ENCODE assay signal across 8 mouse cellular contexts in genomic region chr11:70516352-70516751, GRCm38 (mm10). TPM values are rescaled to one million over a fixed set of nuclear protein-coding genes. Genes with fewer than 3 reads are reported as not detected.
DNase-seq lines count a peak whose midpoint lies in the region; ATAC-seq and TF ChIP-seq lines count a peak whose summit lies in the region.

No protein-coding gene starts in this region.

- no peaks in the 10 kb centered on the region for H3K27me3 ChIP-seq in liver, adult 2 months (ENCODE audit: control insufficient read depth, insufficient read depth, low read length)
- peaks cover 3% of the 10 kb centered on the region; the same call in 1 of the 2 replicates for H3K27me3 ChIP-seq in hindbrain, embryonic 16.5 days (replicated peaks; ENCODE audit: control insufficient read depth, insufficient read depth, low read length)

- H3K9ac ChIP-seq in liver, adult 2 months (ENCODE audit: low read depth, low read length), result no peak overlapping the region
- H3K9ac ChIP-seq in hindbrain, embryonic 16.5 days (ENCODE audit: low read depth, low read length), result no peak overlapping the region

- TF ChIP-seq CTCF in liver, adult 2 months (IDR thresholded peaks at IDR 0.05; ENCODE audit: low read depth, low read length), result peak; percentile 24

- peaks cover 10% of the 10 kb centered on the region for H3K4me1 ChIP-seq in liver, adult 2 months (ENCODE audit: control insufficient read depth, insufficient read depth, low read length)
- peaks cover 2% of the 10 kb centered on the region; the same call in 1 of the 2 replicates for H3K4me1 ChIP-seq in hindbrain, embryonic 16.5 days (ENCODE audit: control insufficient read depth, insufficient read depth, low read depth, low read length)

- peaks cover 5% of the 10 kb centered on the region; the same call in 1 of the 2 replicates for H3K79me2 ChIP-seq in liver, adult 2 months (ENCODE audit: control insufficient read depth, insufficient read depth, low read length)

- TF ChIP-seq POLR2A in liver, adult 2 months (IDR thresholded peaks at IDR 0.05; ENCODE audit: extremely low read depth, insufficient read depth, low read length), result no peak

- no peak for ATAC-seq in hindbrain, embryonic 16.5 days

- H3K27ac ChIP-seq in liver, adult 2 months (replicated peaks; ENCODE audit: insufficient read depth, low read depth, low read length), result no peak overlapping the region
- H3K27ac ChIP-seq in hindbrain, embryonic 16.5 days (ENCODE audit: low read depth, low read length), result no peak overlapping the region

- WGBS in liver, adult 2 months, result 22% methylated on average over 2 of the region's 2 CpGs
- WGBS in hindbrain, embryonic 16.5 days, result 40% methylated on average over 2 of the region's 2 CpGs

- H3K9me3 ChIP-seq in hindbrain, embryonic 16.5 days (ENCODE audit: control insufficient read depth, low read length), result no peaks in the 10 kb centered on the region

- DNase-seq in cerebellum, adult 9-10 months, result peak; percentile 65
- DNase-seq in cerebellum, adult 11 months, result no peak
- DNase-seq in liver, adult 2 months (ENCODE audit: extremely low read depth, low read depth, low spot score), result peak; percentile 62
- DNase-seq in liver (no peak), adipocyte (ENCODE audit: low spot score) (peak; percentile 63)
- peak; percentile 67 for DNase-seq in kidney, postnatal 14 days
- DNase-seq in urinary bladder, postnatal 36 days (ENCODE audit: low spot score in 2 of 2), result no peak

- no peak overlapping the region for H3K4me3 ChIP-seq in liver, adult 2 months (ENCODE audit: insufficient read depth, low read depth, low read length)
- no peak overlapping the region for H3K4me3 ChIP-seq in hindbrain, embryonic 16.5 days (ENCODE audit: low read length)

- no peaks in the 10 kb centered on the region; the same call in 1 of the 2 replicates for H3K36me3 ChIP-seq in liver, adult 2 months (ENCODE audit: control insufficient read depth, insufficient read depth, low read length)
- no peaks in the 10 kb centered on the region for H3K36me3 ChIP-seq in hindbrain, embryonic 16.5 days (ENCODE audit: control insufficient read depth, insufficient read depth, low read length)

- H3K4me2 ChIP-seq in hindbrain, embryonic 16.5 days (ENCODE audit: low read length), result no peak overlapping the region

RNA-seq across cellular contexts. Expression of gene Vmo1, which starts 1.9 kb away (rescaled TPM):
- total RNA-seq in liver, adult 2 months (2014; rRNA removed), result 3.2 and 3.9 TPM in 2 replicates
- 5.5 and 7.3 TPM in 2 replicates for polyA plus RNA-seq in liver, adult 2 months (2012; rRNA removed)
- 0.34 TPM in 1 of 2 replicates, not detected in the other for polyA plus RNA-seq in hindbrain, embryonic 16.5 days (2015; fragmentation: Nextera tagmentation; extraction: Ambion mirVana)

RNA-seq across cellular contexts. Expression of gene Gltpd2, which starts 2.6 kb away (rescaled TPM):
- 74.9 and 91.6 TPM in 2 replicates for total RNA-seq in liver, adult 2 months (2014; rRNA removed)
- polyA plus RNA-seq in liver, adult 2 months (2012; rRNA removed), result 276 and 320 TPM in 2 replicates
- 0.39 and 0.40 TPM in 2 replicates for polyA plus RNA-seq in hindbrain, embryonic 16.5 days (2015; fragmentation: Nextera tagmentation; extraction: Ambion mirVana)

RNA-seq across cellular contexts. Expression of gene Psmb6, which starts 8.8 kb away (rescaled TPM):
- total RNA-seq in liver, adult 2 months (2014; rRNA removed), result 291 and 298 TPM in 2 replicates
- 312 and 336 TPM in 2 replicates for polyA plus RNA-seq in liver, adult 2 months (2012; rRNA removed)
- polyA plus RNA-seq in hindbrain, embryonic 16.5 days (2015; fragmentation: Nextera tagmentation; extraction: Ambion mirVana), result 775 and 820 TPM in 2 replicates

RNA-seq across cellular contexts. Expression of gene Tm4sf5, which starts 11.3 kb away (rescaled TPM):
- not detected in 2 replicates for total RNA-seq in liver, adult 2 months (2014; rRNA removed)
- not detected in 2 replicates for polyA plus RNA-seq in liver, adult 2 months (2012; rRNA removed)
- polyA plus RNA-seq in hindbrain, embryonic 16.5 days (2015; fragmentation: Nextera tagmentation; extraction: Ambion mirVana), result 3.8 and 5.5 TPM in 2 replicates

RNA-seq across cellular contexts. Expression of gene Gm40193, which starts 16.4 kb away (rescaled TPM):
- not detected in 2 replicates for total RNA-seq in liver, adult 2 months (2014; rRNA removed)
- polyA plus RNA-seq in liver, adult 2 months (2012; rRNA removed), result not detected in 2 replicates
- polyA plus RNA-seq in hindbrain, embryonic 16.5 days (2015; fragmentation: Nextera tagmentation; extraction: Ambion mirVana), result not detected in 2 replicates

Comparison
In these comparisons a context has a peak if more than half of its experiments do, and no peak if none do; other contexts are left out.
1. DNase-seq: peak in cerebellum, adult 9-10 months (single experiment), liver, adult 2 months (single experiment), adipocyte (single experiment) and kidney, postnatal 14 days (single experiment); none in cerebellum, adult 11 months (single experiment), liver (single experiment) and urinary bladder, postnatal 36 days (0 of 2).
2. RNA of gene Gltpd2, which starts 2.6 kb away (polyA plus RNA-seq): 276 to 320 TPM in liver, adult 2 months; 0.39 to 0.40 TPM in hindbrain, embryonic 16.5 days; every median in the first group is over 100 times any median in the second.